Mouse (Mus musculus): ENCODE measurements around the gene Etfrf1. TPM values are rescaled to one million over a fixed set of nuclear protein-coding genes. Genes with fewer than 3 reads are reported as not detected.

The Etfrf1 gene
- total and polyA plus RNA-seq, 3 experiments, result 11.6 to 29.9 (median 21.9) TPM

DNA sequence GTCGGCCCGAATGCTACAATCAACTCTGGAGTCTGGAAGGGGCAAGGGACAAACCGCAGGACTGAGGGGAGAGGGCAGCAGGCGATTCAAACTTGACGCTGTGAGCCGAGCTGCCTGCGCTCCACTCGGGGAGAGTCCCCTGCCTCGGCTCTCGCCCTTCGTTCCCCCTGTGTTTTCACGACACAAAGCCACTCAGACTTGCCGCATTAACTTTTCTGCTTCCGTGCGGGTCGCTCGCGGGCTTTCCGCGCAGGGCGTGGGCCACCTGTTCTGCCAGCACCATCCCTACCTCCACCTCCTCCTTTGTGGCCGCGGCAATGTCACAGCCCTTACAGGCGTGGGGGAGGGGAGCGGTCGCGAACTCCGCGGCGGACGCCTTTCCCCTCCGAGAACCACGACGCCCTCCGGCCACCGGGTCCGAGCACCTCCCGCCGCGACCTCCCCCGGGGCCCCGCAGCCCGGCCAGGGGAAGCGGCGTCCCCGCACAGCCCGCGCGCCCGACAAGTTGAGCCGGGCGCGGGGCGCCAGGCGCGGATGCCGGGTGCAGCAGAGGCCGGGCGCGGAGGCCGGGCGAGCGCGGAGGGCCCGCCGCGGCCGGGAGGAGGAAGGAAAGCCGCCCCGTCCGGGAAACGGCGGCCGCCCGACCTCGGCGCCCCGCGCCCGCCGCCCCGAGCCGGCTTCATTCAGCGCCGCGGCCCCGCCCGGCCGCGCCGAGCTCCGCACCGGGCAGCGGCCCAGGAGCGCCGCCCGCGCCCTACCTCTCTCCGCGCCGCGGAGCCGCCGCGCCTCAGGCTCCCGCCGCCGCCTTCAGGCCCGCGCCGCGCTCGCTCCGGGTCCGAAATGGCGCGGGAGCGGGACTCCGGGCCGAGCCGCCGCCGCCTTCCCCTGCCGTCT is 38.6 kb downstream of the Etfrf1 start:
- Histone ChIP-seq H3K9me3 (replicated peaks; ENCODE audit: low read length) (no peaks in the 10 kb centered on the region), H3K4me1 (ENCODE audit: control insufficient read depth in 1 of 2, insufficient read depth in 2 of 2) (peaks cover 8 to 21% of the 10 kb centered on the region in 2 experiments; a peak in 3 of 4 replicates), H3K79me2 (replicated peaks; ENCODE audit: control insufficient read depth, extremely low read depth, insufficient read depth, poor library complexity, severe bottlenecking) (peaks cover 22% of the 10 kb centered on the region), H3K4me2 (ENCODE audit: insufficient read depth, low read depth, poor library complexity, severe bottlenecking) (peak overlapping the region; percentile 81), H3K36me3 (replicated peaks in 1 of 2; ENCODE audit: control insufficient read depth in 1 of 2, insufficient read depth in 1 of 2, low read length in 1 of 2) (peaks cover 0 to 19% of the 10 kb centered on the region in 2 experiments), H3K9ac (ENCODE audit: insufficient read depth, low read depth) (peak overlapping the region; percentile 69), H3K27ac (ENCODE audit: insufficient read depth, low read depth) (no peak overlapping the region), H3K27me3 (replicated peaks) (peaks cover 12% of the 10 kb centered on the region), H3K4me3 (replicated peaks in 1 of 3; ENCODE audit: low read depth in 2 of 3, low read length in 2 of 3, poor library complexity in 1 of 3) (peak overlapping the region; percentile 70 to 90 (median 88))
- dilution Hi-C loops (cut with MboI; ENCODE audit: extremely low pct_ligation_motif_present, extremely low pct_unique_long_range_greater_than_20kb, low sequenced_read_pairs) (no loop called here), in situ Hi-C loops (cut with MboI; ENCODE audit: low pct_ligation_motif_present, low pct_unique_long_range_greater_than_20kb, low sequenced_read_pairs) (loop anchor here (5.0 kb wide), 1 partner anchor 93 kb away; no protein-coding TSS in a partner anchor)
- TF ChIP-seq MXI1 (IDR thresholded peaks at IDR 0.05; ENCODE audit: low read depth, low read length), result no peak
- peak; percentile 75; the same call in 1 of the 2 replicates for TF ChIP-seq CHD2 (IDR thresholded peaks at IDR 0.05; ENCODE audit: low read length)
- no peak for TF ChIP-seq PAX5 (IDR thresholded peaks at IDR 0.05; ENCODE audit: low read length)
- no peak for TF ChIP-seq MEF2A (IDR thresholded peaks at IDR 0.05; ENCODE audit: borderline replicate concordance, low read depth, low read length)
- peak; percentile 47; the same call in 1 of the 2 replicates for TF ChIP-seq TCF12 (IDR thresholded peaks at IDR 0.05; ENCODE audit: low read depth, low read length)
- TF ChIP-seq POLR2A (IDR thresholded peaks at IDR 0.05; ENCODE audit: low read depth, low read length), result no peak
- DNase-seq (ENCODE audit: extremely low read depth), result peak; percentile 40

DNA sequence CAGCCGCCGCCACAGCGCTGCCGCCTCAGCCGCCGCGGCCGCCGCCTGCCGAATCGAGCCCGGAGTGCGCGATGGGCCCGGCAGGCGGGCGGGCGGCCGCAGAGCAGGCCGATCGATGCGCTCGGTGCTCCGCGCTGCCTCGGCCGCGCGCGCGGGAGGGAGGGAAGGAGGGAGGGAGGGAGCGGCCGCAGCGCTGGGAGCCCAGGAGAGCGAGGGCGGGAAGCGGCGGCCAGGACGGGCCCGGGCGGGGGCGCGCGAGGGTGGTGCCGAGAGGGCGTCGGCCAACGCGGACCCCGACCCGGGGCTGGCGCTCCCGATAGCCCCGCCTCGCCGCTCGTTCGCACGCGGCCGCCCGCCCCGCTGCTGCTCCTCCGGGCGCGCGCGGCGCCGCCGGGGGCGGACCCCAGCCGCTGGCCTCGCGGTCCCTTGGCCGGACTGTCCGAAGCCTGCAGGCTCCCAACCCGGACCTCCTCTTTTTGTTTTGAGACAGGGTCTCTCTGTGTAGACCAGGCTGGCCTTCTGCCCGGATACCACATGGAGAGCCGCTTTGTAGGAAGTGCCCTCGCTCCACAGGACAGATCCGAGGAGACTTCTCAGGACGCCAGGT is 39.4 kb downstream of the Etfrf1 start, which contains the start of gene Kras:
Kras (minus strand) TSS at position 55 of the 607 bp plus-strand sequence.
- Histone ChIP-seq H3K9ac (ENCODE audit: insufficient read depth, low read depth) (peak within 1 kb of the TSS; percentile 69), H3K4me3 (replicated peaks in 1 of 3; ENCODE audit: low read depth in 2 of 3, low read length in 2 of 3, poor library complexity in 1 of 3) (peak within 1 kb of the TSS; percentile 70 to 90 (median 88)), H3K9me3 (replicated peaks; ENCODE audit: low read length) (no peaks in the 10 kb centered on the region), H3K79me2 (replicated peaks; ENCODE audit: control insufficient read depth, extremely low read depth, insufficient read depth, poor library complexity, severe bottlenecking) (peaks cover 20% of the 10 kb centered on the region), H3K27me3 (replicated peaks) (peaks cover 12% of the 10 kb centered on the region), H3K4me2 (ENCODE audit: insufficient read depth, low read depth, poor library complexity, severe bottlenecking) (peak within 1 kb of the TSS; percentile 81), H3K4me1 (ENCODE audit: control insufficient read depth in 1 of 2, insufficient read depth in 2 of 2) (peaks cover 8 to 21% of the 10 kb centered on the region in 2 experiments; a peak in 3 of 4 replicates), H3K36me3 (replicated peaks in 1 of 2; ENCODE audit: control insufficient read depth in 1 of 2, insufficient read depth in 1 of 2, low read length in 1 of 2) (peaks cover 0 to 15% of the 10 kb centered on the region in 2 experiments), H3K27ac (ENCODE audit: insufficient read depth, low read depth) (no peak within 1 kb of the TSS)
- dilution Hi-C loops (cut with MboI; ENCODE audit: extremely low pct_ligation_motif_present, extremely low pct_unique_long_range_greater_than_20kb, low sequenced_read_pairs) (no loop called here), in situ Hi-C loops (cut with MboI; ENCODE audit: low pct_ligation_motif_present, low pct_unique_long_range_greater_than_20kb, low sequenced_read_pairs) (no loop called here)
- DNase-seq (ENCODE audit: extremely low read depth), result peak; percentile 78
- TF ChIP-seq SMC3 (IDR thresholded peaks at IDR 0.05; ENCODE audit: low read depth, low read length), result no peak
- no peak for TF ChIP-seq JUN (IDR thresholded peaks at IDR 0.05; ENCODE audit: insufficient read depth, low read depth, low read length)
- TF ChIP-seq GABPA (IDR thresholded peaks at IDR 0.05; ENCODE audit: insufficient replicate concordance, low read depth, low read length), result no peak
- TF ChIP-seq ZMIZ1 (IDR thresholded peaks at IDR 0.05; ENCODE audit: low read depth, low read length), result peak; percentile 29
- no peak; the same call in 1 of the 2 replicates for TF ChIP-seq UBTF (IDR thresholded peaks at IDR 0.05; ENCODE audit: low read depth, low read length)
- TF ChIP-seq POLR2AphosphoS2 (IDR thresholded peaks at IDR 0.05; ENCODE audit: low read depth, low read length), result no peak
- TF ChIP-seq SIN3A (IDR thresholded peaks at IDR 0.05; ENCODE audit: low read length), result peak; percentile 27; the same call in 1 of the 2 replicates
- TF ChIP-seq HCFC1 (IDR thresholded peaks at IDR 0.05; ENCODE audit: low read depth, low read length), result peak; percentile 53
- no peak for TF ChIP-seq MYC (IDR thresholded peaks at IDR 0.05; ENCODE audit: low read depth, low read length)
- TF ChIP-seq IRF4 (IDR thresholded peaks at IDR 0.05; ENCODE audit: low read depth, low read length), result peak; percentile 25
- no peak for TF ChIP-seq PAX5 (IDR thresholded peaks at IDR 0.05; ENCODE audit: low read length)
- TF ChIP-seq ZC3H11A (IDR thresholded peaks at IDR 0.05; ENCODE audit: low read depth, low read length), result no peak
- TF ChIP-seq NELFE (IDR thresholded peaks at IDR 0.05; ENCODE audit: low read depth, low read length), result peak; percentile 20; the same call in 1 of the 2 replicates
- TF ChIP-seq E2F4 (IDR thresholded peaks at IDR 0.05; ENCODE audit: insufficient replicate concordance, low read depth, low read length), result no peak
- TF ChIP-seq EP300 (IDR thresholded peaks at IDR 0.05; ENCODE audit: low read length), result no peak
- no peak for TF ChIP-seq CHD2 (IDR thresholded peaks at IDR 0.05; ENCODE audit: low read length)
- no peak for TF ChIP-seq RCOR1 (conservative IDR thresholded peaks at IDR 0.05; ENCODE audit: low read depth, low read length)
- 0 out of 2 replicates have a peak, but pooled peaks have one; percentile 41 for TF ChIP-seq KAT2A (IDR thresholded peaks at IDR 0.05; ENCODE audit: insufficient replicate concordance, low read length)
- 0 out of 2 replicates have a peak, but pooled peaks have one; percentile 18 for TF ChIP-seq NRF1 (IDR thresholded peaks at IDR 0.05; ENCODE audit: low read depth, low read length)
- no peak for TF ChIP-seq USF2 (conservative IDR thresholded peaks at IDR 0.05; ENCODE audit: low read depth, low read length)
- TF ChIP-seq RAD21 (IDR thresholded peaks at IDR 0.05; ENCODE audit: low read depth, low read length), result no peak
- no peak for TF ChIP-seq ZKSCAN1 (IDR thresholded peaks at IDR 0.05; ENCODE audit: borderline replicate concordance, low read depth, low read length)
- peak; percentile 91 for TF ChIP-seq MAZ (IDR thresholded peaks at IDR 0.05; ENCODE audit: low read depth, low read length)
- no peak for TF ChIP-seq TBP (conservative IDR thresholded peaks at IDR 0.05; ENCODE audit: low read depth, low read length)
- peak; percentile 60 for TF ChIP-seq ELF1 (IDR thresholded peaks at IDR 0.05; ENCODE audit: low read depth, low read length)
